Mouse (Mus musculus): Measurements from ENCODE around the gene 2900011O08Rik. TPM values are rescaled to one million over a fixed set of nuclear protein-coding genes. Genes with fewer than 3 reads are reported as not detected.

Gene 2900011O08Rik
- polyA plus RNA-seq, 1 experiment from 2014 or later = 6.8 TPM

DNA sequence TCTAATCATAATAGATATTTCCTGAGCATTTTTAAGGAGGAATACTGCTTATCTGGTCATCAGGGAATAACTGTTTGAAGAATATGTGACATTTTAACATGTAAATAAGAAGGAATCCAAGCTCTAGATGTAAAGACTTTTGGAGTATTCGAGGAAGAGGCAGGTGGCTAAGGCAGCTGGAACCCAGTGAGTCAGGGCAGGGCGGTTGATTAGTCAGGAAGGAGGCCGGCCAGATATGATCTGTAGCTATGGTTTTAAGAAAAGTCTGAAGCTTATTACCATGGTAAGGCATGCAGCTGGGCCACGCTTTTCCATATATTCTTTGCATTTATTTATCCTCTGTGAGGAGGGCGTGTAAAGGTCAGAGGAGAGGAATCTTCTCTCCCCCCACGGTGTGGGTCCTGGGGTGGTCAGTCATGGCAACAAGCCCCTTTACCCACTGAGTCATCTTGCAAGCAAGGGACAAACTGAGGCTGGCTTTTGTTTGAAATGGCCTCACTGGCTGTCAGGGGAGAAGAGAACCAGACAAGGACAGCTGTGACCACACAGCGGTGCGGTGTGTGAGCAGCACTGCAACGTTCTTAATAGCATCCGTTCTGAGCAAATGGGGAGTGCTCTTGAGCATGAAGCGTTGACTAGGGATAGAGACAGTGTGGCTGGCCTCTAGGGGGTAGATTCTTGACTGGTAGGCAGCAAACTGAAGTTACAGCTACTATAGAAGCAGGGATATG, 6.3 kb downstream of the 2900011O08Rik start:
- Histone ChIP-seq H3K4me2 (ENCODE audit: low read depth, severe bottlenecking) (no peak overlapping the region), H3K4me1 (ENCODE audit: control insufficient read depth, insufficient read depth, low read length) (no peaks in the 10 kb centered on the region), H3K9ac (ENCODE audit: low read length) (no peak overlapping the region), H3K27me3 (ENCODE audit: control insufficient read depth, insufficient read depth, low read length) (no peaks in the 10 kb centered on the region), H3K4me3 (ENCODE audit: low read depth, low read length) (no peak overlapping the region), H3K36me3 (ENCODE audit: control insufficient read depth, insufficient read depth, low read length) (no peaks in the 10 kb centered on the region), H3K27ac (replicated peaks; ENCODE audit: low read depth, low read length) (no peak overlapping the region), H3K9me3 (ENCODE audit: control insufficient read depth, low read length) (no peaks in the 10 kb centered on the region)
- DNase-seq (ENCODE audit: low spot score) = no peak
- ATAC-seq (ENCODE audit: insufficient number of reproducible peaks, low FRiP score, low TSS enrichment, low read depth) = no peak
- 87% methylated on average over 11 of the region's 11 CpGs for WGBS

DNA sequence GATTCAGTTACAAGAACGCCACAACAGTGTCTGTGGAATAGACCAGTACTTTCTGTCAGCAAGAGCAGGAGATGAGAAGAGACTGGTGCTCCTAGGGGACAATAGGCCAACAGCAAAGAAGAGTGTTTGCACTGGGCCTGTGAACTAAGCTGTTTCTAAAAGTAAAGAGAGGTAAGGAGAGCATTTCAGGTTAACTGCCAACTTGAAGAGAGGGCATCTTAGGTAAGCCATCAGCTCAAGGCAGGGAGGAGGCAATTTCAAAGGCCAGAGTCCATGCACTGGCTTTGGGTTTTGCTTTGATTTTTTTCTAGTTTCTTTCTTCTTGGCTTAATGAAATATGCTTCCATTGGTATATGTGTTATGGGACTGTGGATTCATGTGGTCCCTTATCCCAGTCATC, 7.7 kb downstream of the 2900011O08Rik start:
- DNase-seq (ENCODE audit: low spot score) (no peak), ATAC-seq (ENCODE audit: insufficient number of reproducible peaks, low FRiP score, low TSS enrichment, low read depth) (no peak)
- no peak overlapping the region for H3K4me2 ChIP-seq (ENCODE audit: low read depth, severe bottlenecking)
- no peaks in the 10 kb centered on the region for H3K27me3 ChIP-seq (ENCODE audit: control insufficient read depth, insufficient read depth, low read length)
- no peak overlapping the region for H3K27ac ChIP-seq (replicated peaks; ENCODE audit: low read depth, low read length)
- no peak overlapping the region for H3K4me3 ChIP-seq (ENCODE audit: low read depth, low read length)
- H3K9ac ChIP-seq (ENCODE audit: low read length) = no peak overlapping the region
- no peaks in the 10 kb centered on the region for H3K4me1 ChIP-seq (ENCODE audit: control insufficient read depth, insufficient read depth, low read length)
- H3K9me3 ChIP-seq (ENCODE audit: control insufficient read depth, low read length) = no peaks in the 10 kb centered on the region
- WGBS = 96% methylated on average over 1 of the region's 1 CpGs
- no peaks in the 10 kb centered on the region for H3K36me3 ChIP-seq (ENCODE audit: control insufficient read depth, insufficient read depth, low read length)

DNA sequence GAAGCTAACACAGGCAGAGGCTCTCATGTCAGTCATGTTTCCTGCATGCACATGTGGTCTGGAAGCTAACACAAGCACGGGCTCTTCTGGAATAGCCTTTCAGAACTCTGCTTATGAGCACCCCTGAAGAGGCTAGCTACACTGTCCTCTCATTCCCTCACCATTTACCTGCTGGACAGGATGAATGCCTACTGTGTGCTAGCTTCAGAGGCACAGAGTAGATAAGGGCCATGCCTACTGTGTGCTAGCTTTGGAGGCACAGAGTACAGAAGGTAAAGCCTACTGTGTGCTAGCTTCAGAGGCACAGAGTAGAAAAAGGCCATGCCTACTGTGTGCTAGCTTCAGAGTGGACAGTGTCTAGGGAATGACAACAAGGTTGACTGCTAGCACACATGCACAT, 8.1 kb downstream of the 2900011O08Rik start:
- DNase-seq (ENCODE audit: low spot score) (no peak), ATAC-seq (ENCODE audit: insufficient number of reproducible peaks, low FRiP score, low TSS enrichment, low read depth) (no peak)
- Histone ChIP-seq H3K9me3 (ENCODE audit: control insufficient read depth, low read length) (no peaks in the 10 kb centered on the region), H3K27me3 (ENCODE audit: control insufficient read depth, insufficient read depth, low read length) (no peaks in the 10 kb centered on the region), H3K4me3 (ENCODE audit: low read depth, low read length) (no peak overlapping the region), H3K9ac (ENCODE audit: low read length) (no peak overlapping the region), H3K27ac (replicated peaks; ENCODE audit: low read depth, low read length) (no peak overlapping the region), H3K36me3 (ENCODE audit: control insufficient read depth, insufficient read depth, low read length) (no peaks in the 10 kb centered on the region), H3K4me2 (ENCODE audit: low read depth, severe bottlenecking) (no peak overlapping the region), H3K4me1 (ENCODE audit: control insufficient read depth, insufficient read depth, low read length) (no peaks in the 10 kb centered on the region)
- 96% methylated on average over 1 of the region's 1 CpGs for WGBS

DNA sequence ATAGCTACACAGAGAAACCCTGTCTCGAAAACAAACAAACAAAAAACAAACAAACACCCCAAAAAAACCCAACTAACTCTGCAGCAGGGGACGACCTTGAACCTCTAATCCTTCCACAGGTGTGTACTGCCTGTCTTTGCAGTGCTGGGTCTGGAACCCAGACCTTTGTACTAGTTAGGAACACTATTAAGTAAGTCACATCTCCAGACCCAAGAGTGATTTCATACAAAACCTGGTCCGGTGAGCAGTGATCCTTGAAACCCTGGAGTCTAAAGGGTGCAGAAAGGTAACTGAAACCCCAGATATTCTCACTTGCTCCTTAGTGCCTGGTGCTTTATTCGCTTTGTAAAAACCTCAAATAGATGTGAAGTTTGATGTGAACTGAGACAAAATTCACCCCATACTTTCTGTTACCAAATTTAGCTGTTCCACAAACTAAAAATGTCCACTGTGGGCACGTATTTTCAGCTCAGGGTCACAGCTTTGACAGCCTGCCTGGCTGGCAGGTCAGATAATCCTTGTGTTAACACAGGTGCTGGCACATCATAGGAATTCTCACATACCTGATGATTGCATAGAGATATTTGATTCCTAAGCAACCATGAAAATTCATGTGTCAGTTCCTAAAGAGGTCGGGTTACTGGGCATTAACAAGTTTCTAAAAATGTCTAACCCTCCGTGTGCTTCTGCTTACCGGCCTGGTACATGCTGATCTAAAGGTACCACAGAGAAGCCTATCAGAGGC, 17.2 kb downstream of the 2900011O08Rik start:
- no peaks in the 10 kb centered on the region for H3K27me3 ChIP-seq (ENCODE audit: control insufficient read depth, insufficient read depth, low read length)
- no peak for ATAC-seq (ENCODE audit: insufficient number of reproducible peaks, low FRiP score, low TSS enrichment, low read depth)
- no peak for DNase-seq (ENCODE audit: low spot score)
- 65% methylated on average over 8 of the region's 8 CpGs for WGBS
- no peak overlapping the region for H3K27ac ChIP-seq (replicated peaks; ENCODE audit: low read depth, low read length)
- no peaks in the 10 kb centered on the region for H3K4me1 ChIP-seq (ENCODE audit: control insufficient read depth, insufficient read depth, low read length)
- H3K9me3 ChIP-seq (ENCODE audit: control insufficient read depth, low read length) = no peaks in the 10 kb centered on the region
- H3K4me2 ChIP-seq (ENCODE audit: low read depth, severe bottlenecking) = no peak overlapping the region
- no peaks in the 10 kb centered on the region for H3K36me3 ChIP-seq (ENCODE audit: control insufficient read depth, insufficient read depth, low read length)
- H3K4me3 ChIP-seq (ENCODE audit: low read depth, low read length) = no peak overlapping the region
- no peak overlapping the region for H3K9ac ChIP-seq (ENCODE audit: low read length)

DNA sequence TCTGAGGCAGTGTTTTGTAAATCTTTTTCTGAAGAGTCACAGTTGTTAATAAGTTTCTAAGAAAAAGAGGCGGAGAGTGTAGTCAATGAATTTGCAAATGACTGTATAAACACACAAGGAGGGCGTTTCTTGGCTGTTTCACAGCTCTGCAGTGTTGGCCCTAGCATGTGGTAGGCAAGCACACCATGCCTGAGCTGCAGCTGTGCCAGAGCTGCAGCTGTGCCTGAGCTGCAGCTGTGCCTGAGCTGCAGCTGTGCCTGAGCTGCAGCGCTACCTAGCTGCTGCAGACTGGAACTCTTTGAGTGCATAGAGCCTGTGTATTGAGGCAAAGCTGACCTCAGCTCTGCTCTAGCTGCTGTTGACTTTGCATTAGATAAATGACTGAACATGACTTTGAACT, 17.8 kb downstream of the 2900011O08Rik start:
- no peak overlapping the region for H3K4me2 ChIP-seq (ENCODE audit: low read depth, severe bottlenecking)
- H3K27me3 ChIP-seq (ENCODE audit: control insufficient read depth, insufficient read depth, low read length) = no peaks in the 10 kb centered on the region
- peak; percentile 39; the same call in 1 of the 2 replicates for ATAC-seq (ENCODE audit: insufficient number of reproducible peaks, low FRiP score, low TSS enrichment, low read depth)
- DNase-seq (ENCODE audit: low spot score) = peak; percentile 34
- no peak overlapping the region for H3K27ac ChIP-seq (replicated peaks; ENCODE audit: low read depth, low read length)
- H3K4me1 ChIP-seq (ENCODE audit: control insufficient read depth, insufficient read depth, low read length) = no peaks in the 10 kb centered on the region
- no peaks in the 10 kb centered on the region for H3K9me3 ChIP-seq (ENCODE audit: control insufficient read depth, low read length)
- WGBS = 31% methylated on average over 3 of the region's 3 CpGs
- no peak overlapping the region for H3K4me3 ChIP-seq (ENCODE audit: low read depth, low read length)
- no peaks in the 10 kb centered on the region for H3K36me3 ChIP-seq (ENCODE audit: control insufficient read depth, insufficient read depth, low read length)
- no peak overlapping the region for H3K9ac ChIP-seq (ENCODE audit: low read length)

DNA sequence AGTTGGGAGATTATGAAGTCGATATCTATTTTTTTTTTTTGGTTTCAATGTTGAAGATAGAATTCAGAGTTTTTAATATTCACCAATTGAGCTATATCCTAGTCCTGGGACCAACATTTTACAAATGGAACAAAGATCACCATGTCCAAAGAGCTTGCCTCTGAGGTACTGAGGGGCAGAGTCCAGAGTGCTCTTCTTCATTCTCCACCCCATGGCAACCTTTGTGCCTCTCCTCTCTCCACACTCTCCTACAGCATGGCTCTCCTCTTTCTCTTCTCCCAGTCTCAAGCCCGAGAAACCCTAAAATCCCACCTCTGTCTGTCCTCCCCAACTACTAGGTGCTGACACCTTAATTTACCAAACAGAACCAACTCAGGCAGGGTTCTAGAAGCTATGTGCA, 18.3 kb downstream of the 2900011O08Rik start:
- 81% methylated on average over 2 of the region's 2 CpGs for WGBS
- Histone ChIP-seq H3K4me2 (ENCODE audit: low read depth, severe bottlenecking) (no peak overlapping the region), H3K27ac (replicated peaks; ENCODE audit: low read depth, low read length) (no peak overlapping the region), H3K4me3 (ENCODE audit: low read depth, low read length) (no peak overlapping the region), H3K4me1 (ENCODE audit: control insufficient read depth, insufficient read depth, low read length) (no peaks in the 10 kb centered on the region), H3K9me3 (ENCODE audit: control insufficient read depth, low read length) (no peaks in the 10 kb centered on the region), H3K9ac (ENCODE audit: low read length) (no peak overlapping the region), H3K36me3 (ENCODE audit: control insufficient read depth, insufficient read depth, low read length) (no peaks in the 10 kb centered on the region), H3K27me3 (ENCODE audit: control insufficient read depth, insufficient read depth, low read length) (no peaks in the 10 kb centered on the region)
- no peak for ATAC-seq (ENCODE audit: insufficient number of reproducible peaks, low FRiP score, low TSS enrichment, low read depth)
- DNase-seq (ENCODE audit: low spot score) = no peak

DNA sequence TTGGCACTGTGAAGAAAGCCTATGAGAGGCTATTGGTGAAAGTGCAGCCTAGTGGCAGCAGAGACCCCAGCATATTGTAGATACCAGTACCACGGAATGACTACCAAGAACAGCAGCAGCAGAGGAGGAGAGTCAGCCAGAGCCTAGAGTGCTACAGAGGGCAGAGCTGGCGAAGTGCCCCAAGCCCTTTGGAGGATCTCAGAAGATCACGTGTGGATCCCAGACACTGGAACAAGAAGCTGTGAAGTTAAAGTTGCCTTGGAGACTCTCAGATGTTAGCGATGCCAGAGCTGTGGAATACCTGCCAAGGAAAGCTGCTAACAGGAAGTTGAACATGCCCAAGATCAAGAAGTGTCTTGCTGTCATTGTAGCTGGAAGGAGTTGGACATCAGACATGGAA, 18.9 kb downstream of the 2900011O08Rik start:
- H3K4me3 ChIP-seq (ENCODE audit: low read depth, low read length) = no peak overlapping the region
- H3K9me3 ChIP-seq (ENCODE audit: control insufficient read depth, low read length) = no peaks in the 10 kb centered on the region
- WGBS = 78% methylated on average over 4 of the region's 4 CpGs

DNA sequence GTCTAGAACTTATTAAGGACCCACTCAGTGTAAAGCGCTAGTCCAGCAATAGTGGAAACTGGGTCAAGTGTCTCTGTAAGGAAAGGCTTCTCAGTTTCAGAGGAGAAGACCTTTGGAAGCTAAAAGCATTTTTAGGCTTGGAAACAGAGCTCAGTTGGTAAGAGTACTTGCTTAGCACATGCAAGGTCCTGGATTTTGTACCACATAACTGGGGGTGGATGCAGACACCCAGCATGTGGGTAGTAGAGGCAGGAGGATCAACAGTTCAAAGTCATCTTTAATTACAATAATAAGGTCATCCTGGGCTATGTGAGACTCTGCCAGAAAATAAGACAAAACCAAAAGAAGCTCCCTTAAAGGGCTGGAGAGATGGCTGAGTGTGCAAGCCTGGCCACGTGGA, 21.7 kb downstream of the 2900011O08Rik start:
- no peak overlapping the region for H3K4me2 ChIP-seq (ENCODE audit: low read depth, severe bottlenecking)
- H3K36me3 ChIP-seq (ENCODE audit: control insufficient read depth, insufficient read depth, low read length) = no peaks in the 10 kb centered on the region
- WGBS = 80% methylated on average over 2 of the region's 2 CpGs
- no peaks in the 10 kb centered on the region for H3K4me1 ChIP-seq (ENCODE audit: control insufficient read depth, insufficient read depth, low read length)
- no peaks in the 10 kb centered on the region for H3K9me3 ChIP-seq (ENCODE audit: control insufficient read depth, low read length)
- no peak overlapping the region for H3K4me3 ChIP-seq (ENCODE audit: low read depth, low read length)
- no peak overlapping the region for H3K27ac ChIP-seq (replicated peaks; ENCODE audit: low read depth, low read length)
- no peak overlapping the region for H3K9ac ChIP-seq (ENCODE audit: low read length)
- H3K27me3 ChIP-seq (ENCODE audit: control insufficient read depth, insufficient read depth, low read length) = no peaks in the 10 kb centered on the region
- no peak for ATAC-seq (ENCODE audit: insufficient number of reproducible peaks, low FRiP score, low TSS enrichment, low read depth)
- DNase-seq (ENCODE audit: low spot score) = no peak

More for the DNA sequence above, 18.9 kb downstream of the 2900011O08Rik start:
- H3K27ac ChIP-seq (replicated peaks; ENCODE audit: low read depth, low read length) = no peak overlapping the region
- H3K9ac ChIP-seq (ENCODE audit: low read length) = no peak overlapping the region
- no peak overlapping the region for H3K4me2 ChIP-seq (ENCODE audit: low read depth, severe bottlenecking)
- ATAC-seq (ENCODE audit: insufficient number of reproducible peaks, low FRiP score, low TSS enrichment, low read depth) (no peak), DNase-seq (ENCODE audit: low spot score) (no peak)
- no peaks in the 10 kb centered on the region for H3K27me3 ChIP-seq (ENCODE audit: control insufficient read depth, insufficient read depth, low read length)
- H3K4me1 ChIP-seq (ENCODE audit: control insufficient read depth, insufficient read depth, low read length) = no peaks in the 10 kb centered on the region
- no peaks in the 10 kb centered on the region for H3K36me3 ChIP-seq (ENCODE audit: control insufficient read depth, insufficient read depth, low read length)

All from limb, embryonic 11.5 days (tissue).